Mouse (Mus musculus) kidney, postnatal 36 days (tissue): ENCODE measurements at regions not wholly inside any gene's neighbourhood (a gene's known extent, or its start where the extent isn't known, plus 50 kb on each side); places are given as distances from the start of the nearest gene placed in this dataset.

Source experiments
- DNase-seq, 2 experiments: peaks; one replicate each; pipeline ENCODE4 v3.0.0; 2021 to 2022; ENCODE audit warnings: mixed read lengths in 2 of 2

DNA sequence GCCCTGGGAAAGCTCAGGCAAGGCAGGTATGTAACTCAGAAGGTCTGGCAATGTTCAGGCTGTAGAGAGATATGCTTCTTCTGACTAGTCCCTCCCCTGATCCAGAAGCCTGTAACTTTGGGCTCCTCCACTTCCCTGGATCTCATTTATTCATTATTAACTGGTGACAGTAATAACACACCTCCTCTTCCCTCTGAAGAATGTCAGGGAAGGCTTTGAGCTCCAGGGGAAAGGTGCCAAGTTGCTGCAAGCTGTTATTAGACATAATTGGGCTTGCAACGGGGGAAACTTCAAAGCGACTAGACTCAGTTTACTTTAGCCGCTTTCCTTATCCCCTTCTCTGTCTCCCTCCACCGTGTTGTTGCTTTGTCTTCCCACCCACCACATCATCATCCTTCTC lies 75.6 kb upstream of the Tmprss2 start:
- DNase-seq: no peak

DNA sequence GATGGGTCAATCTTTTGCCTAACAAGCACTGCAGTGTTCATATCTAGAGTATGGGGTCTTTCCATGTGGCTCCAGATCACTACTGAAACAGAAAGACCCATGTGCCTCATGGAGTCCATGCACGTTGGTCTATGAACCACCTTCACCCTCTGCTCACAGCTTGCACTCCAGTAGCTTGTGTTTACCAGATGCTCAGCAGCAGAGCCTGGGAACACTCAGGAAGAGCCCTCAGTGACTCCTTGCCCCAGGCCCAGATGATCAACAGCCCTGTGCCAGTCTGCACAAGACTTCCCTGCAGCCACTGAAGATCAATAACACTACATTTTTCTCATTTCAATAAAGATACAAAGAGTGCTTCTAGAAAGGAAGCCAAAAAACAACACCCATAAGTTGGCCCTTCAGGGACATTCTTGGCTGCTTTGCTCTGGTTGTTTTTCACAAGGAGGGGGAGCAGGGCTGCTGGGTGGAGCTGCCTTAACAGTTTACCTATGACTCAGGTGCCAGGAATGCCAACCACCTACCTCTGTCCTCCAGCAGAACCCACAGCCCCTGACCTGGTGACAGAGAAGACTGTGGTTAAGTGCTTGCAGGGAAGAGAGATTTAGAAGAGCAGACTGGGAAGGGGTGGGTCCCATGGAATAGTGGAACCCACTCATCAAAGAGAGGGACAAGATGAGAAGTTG lies 74.7 kb upstream of the Tmprss2 start:
- peak; percentile 34 to 56 for DNase-seq

DNA sequence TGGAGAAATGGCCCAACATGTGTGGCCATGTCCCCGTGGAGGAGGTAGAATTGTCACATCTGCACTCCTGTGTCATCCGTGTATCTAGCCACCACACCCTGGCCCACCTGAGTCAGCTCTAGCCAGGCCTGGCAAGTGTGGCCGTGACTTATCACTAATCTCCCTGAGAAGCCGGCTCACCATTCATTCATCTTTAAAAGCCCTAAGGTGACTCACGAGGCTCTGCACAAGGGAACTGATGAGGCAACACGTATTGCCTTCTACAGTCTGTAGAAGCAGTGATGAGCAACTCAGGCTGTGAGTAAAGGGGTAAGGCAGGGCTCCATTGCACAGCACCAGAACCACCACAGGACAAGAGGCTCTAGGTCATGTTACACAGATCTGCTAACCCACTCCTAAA lies 70.2 kb upstream of the Tmprss2 start:
- DNase-seq: no peak

DNA sequence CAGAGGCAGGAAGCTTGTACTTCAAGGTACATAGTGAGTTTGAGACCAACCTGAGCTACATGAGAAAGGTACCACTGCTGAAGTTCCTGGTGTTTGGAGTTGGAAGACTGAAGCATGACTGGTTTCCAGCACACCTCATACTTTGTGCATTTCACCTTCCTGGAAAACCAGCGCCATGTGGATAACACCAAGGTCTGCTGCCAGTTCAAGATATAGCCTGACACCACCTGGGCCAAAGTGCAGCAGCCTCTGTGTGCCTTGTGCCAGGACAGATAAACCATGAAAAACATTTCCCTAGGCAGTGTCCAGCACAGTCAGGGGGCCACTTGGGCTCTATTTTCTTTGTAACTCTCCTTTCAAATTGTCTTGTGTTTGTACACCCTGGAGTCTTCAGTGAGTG lies 68.8 kb upstream of the Tmprss2 start:
- DNase-seq: no peak

DNA sequence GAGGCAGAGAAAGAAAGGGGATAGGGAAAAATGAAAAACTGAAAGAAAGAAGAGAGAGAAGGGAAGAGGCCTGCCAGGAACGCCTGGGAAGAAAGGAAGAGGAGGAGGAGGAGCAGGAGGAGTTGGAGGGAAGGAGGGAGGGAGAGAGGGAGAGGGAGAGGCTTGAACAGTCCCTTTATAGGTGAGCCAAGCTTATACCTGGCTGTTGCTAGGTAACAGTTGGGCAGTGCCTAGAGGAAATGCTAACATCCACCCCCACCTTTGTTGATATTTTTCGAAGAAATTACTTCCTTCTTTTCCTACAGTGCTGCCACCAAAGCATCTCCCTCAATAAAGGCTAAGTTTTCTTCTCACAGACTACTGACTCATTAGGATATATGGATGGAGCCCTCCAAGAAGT lies 68.3 kb upstream of the Tmprss2 start:
- no peak for DNase-seq

DNA sequence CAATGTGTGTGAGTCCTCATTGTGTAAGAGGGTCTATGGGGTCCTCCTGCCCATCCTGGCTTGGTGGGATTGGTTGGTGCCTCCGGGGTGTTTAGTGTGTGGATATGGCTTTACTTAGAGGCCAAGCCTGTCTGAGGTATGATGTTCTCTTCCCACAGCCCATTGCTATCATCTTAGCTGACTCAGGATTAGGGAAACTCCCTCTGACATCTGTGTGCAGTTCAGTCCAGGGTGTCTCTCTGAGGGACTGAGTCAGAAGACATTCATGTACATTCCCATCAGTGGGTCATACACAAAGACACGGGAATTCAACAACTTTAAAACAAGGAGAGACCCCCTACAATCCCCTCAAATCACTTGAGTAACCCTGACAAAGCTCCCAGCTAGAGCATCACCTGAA lies 66.6 kb upstream of the Tmprss2 start:
- DNase-seq: no peak

DNA sequence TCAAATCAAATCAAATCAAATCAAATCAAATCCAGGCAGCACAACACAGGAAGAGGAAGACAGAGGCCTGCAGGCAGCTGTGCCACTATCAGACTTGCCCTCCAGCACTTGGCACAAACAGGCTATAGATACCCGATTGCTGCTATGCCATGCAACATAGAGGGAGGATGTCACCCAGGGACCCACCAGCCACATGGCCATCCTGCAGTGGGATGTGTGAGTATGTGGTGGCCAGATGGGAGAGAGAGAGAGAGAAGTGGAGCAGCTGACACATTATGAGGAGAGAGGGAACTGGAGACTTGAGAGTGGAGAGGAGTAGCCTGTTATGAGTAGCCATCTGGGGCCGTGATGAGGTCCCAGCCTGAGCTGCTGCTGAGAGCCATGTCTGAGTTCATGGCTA lies 62.6 kb upstream of the Tmprss2 start:
- DNase-seq: no peak

DNA sequence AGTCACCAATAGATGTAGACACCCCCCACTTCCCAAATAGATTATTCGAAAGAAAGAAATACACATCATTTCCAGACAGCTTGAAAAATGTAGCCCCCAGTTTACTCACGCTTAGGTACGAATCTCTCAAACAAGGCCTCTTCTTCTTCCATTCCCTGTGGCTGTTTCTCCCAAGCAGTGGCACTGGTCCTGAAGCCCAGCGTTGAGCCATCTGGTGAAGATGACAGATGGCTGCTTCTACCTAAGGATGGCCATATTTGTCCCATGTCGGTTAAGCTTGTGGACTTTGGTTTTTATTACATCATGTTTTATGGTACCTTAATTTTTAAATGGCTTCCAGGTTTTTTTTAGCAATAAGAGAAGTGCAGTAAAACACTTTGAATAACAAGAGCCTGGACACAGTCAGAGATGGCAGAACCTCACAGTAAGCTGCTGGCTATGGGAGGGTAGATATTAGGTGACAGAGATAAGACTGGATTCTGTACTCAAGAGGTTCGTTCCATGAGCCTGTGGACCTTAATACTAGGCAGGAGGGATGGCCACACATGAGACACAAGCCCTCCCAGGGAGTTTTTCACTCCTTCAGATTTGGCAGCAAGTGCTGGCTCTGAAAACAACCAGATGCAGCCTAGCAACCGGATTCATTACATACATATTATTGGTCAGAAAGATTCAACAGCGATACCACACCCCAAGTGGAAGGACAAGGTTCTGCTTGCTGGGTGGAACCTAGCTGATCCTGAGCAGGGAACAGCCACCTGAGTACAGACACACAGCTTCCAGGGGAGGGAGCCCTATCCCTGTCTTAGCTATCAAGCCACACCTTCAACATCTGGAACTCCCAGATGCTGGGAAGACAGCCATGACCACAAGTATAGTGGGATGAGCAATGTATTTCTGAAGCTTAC lies 59.4 kb upstream of the Tmprss2 start:
- DNase-seq: peak; percentile 57 to 66

DNA sequence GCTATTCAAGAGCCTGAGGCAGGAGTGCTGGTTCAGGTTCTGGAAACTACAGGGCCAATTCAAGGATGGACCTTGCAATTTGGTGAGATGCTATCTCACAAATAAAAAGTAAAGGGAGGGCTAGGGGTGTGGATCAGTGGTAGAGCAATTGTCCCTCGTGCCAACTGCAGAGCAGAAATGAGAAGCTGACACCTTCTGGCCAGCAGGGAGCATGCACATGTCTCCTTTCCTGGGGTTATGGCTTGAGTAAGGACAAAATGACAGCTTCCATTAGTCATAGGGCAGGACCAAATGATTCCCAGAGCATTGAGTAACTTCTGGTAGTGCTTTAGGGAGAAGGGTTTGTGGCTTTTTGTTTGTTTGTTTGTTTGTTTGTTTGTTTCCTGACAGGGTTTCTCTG lies 56.5 kb upstream of the Tmprss2 start:
- peak; percentile 21 to 38 for DNase-seq

DNA sequence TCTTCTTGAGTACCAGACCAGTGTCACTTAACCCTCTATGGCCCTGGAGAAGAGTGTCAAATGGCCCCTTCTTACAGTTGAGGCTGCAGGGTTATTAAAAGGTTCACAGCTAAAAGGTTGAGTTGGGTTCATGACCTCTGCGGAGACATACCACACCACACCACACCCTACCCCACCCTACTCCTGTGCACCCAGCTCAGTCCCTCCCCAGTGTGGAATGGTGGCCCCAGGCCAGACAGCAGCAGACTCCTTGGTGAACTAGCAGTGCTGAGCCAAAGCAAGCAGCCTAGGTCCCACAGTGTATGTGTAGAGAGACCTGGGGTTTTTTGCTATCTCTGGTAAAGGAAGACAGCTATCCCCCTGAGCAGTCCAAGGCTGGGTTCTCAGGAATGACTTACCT lies 54.5 kb upstream of the Tmprss2 start:
- DNase-seq: peak in 1 of 2 experiments; percentile 15
